Mouse (Mus musculus) embryonic facial prominence, embryonic 14.5 days (tissue): ENCODE data around the gene Tbc1d10b. TPM values are rescaled to one million over a fixed set of nuclear protein-coding genes. Genes with fewer than 3 reads are reported as not detected.

ENCODE experiments used
- ATAC-seq: fragments of 200-750 bp; cut with Nextera tagmentation; 2 replicates; pipeline ENCODE4 v1.8.0; 2017; ENCODE audit warnings: low read depth, moderate number of reproducible peaks, moderate TSS enrichment
- DNase-seq: peaks from one replicate; pipeline ENCODE4 v3.0.0-alpha.2; 2015; ENCODE audit warnings: low spot score
- H3K27ac ChIP-seq: fragments of 300-500 bp; sonication (generic); replicated peaks from 2 replicates; pipeline ENCODE4 v1.5.1; 2014; ENCODE audit warnings: low read depth, mild to moderate bottlenecking, low read length, moderate library complexity
- H3K27me3 ChIP-seq: fragments of 300-500 bp; sonication (generic); replicated peaks from 2 replicates; pipeline ENCODE4 v1.6.1; 2014; ENCODE audit warnings: low read length; ENCODE audit not compliant: control insufficient read depth, insufficient read depth
- H3K36me3 ChIP-seq: fragments of 300-500 bp; sonication (generic); 2 replicates; pipeline ENCODE4 v1.6.1; 2014; ENCODE audit warnings: low read length, mixed read lengths; ENCODE audit not compliant: control insufficient read depth, insufficient read depth
- H3K4me1 ChIP-seq: fragments of 300-500 bp; sonication (generic); 2 replicates; pipeline ENCODE4 v1.6.1; 2014; ENCODE audit warnings: antibody characterized with exemption, low read length; ENCODE audit not compliant: control insufficient read depth, insufficient read depth
- H3K4me2 ChIP-seq: fragments of 300-500 bp; sonication (generic); 2 replicates; pipeline ENCODE4 v1.6.1; 2014; ENCODE audit warnings: low read depth, mild to moderate bottlenecking, low read length, moderate library complexity, mixed read lengths
- H3K4me3 ChIP-seq: fragments of 300-500 bp; sonication (generic); 2 replicates; pipeline ENCODE4 v1.5.1; 2014; ENCODE audit warnings: low read depth, mild to moderate bottlenecking, low read length
- H3K9ac ChIP-seq: fragments of 300-500 bp; sonication (generic); 2 replicates; pipeline ENCODE4 v1.6.1; 2014; ENCODE audit warnings: low read depth, mild to moderate bottlenecking, low read length, moderate library complexity, mixed read lengths
- H3K9me3 ChIP-seq: fragments of 300-500 bp; sonication (generic); 2 replicates; pipeline ENCODE4 v1.6.1; 2016; ENCODE audit warnings: low read length; ENCODE audit not compliant: control insufficient read depth
- WGBS: fragments of 180-500 bp; shearing (Covaris S2); extraction: QIAGEN DNeasy Blood & Tissue Kit; methylation state at CpG from one replicate; pipeline ENCODE4 v1.1.7; 2014; 5-methylcytosine and 5-hydroxymethylcytosine counted together
- polyA plus RNA-seq: library from polyadenylated mRNA; unstranded; fragments of >200 nt; fragmentation: Nextera tagmentation; extraction: Ambion mirVana; gene quantifications from 2 replicates; pipeline ENCODE4 v1.2.1, GENCODE M21; 2014

Gene Tbc1d10b
- polyA plus RNA-seq, 1 experiment from 2014 or later, result 25.0 TPM

DNA sequence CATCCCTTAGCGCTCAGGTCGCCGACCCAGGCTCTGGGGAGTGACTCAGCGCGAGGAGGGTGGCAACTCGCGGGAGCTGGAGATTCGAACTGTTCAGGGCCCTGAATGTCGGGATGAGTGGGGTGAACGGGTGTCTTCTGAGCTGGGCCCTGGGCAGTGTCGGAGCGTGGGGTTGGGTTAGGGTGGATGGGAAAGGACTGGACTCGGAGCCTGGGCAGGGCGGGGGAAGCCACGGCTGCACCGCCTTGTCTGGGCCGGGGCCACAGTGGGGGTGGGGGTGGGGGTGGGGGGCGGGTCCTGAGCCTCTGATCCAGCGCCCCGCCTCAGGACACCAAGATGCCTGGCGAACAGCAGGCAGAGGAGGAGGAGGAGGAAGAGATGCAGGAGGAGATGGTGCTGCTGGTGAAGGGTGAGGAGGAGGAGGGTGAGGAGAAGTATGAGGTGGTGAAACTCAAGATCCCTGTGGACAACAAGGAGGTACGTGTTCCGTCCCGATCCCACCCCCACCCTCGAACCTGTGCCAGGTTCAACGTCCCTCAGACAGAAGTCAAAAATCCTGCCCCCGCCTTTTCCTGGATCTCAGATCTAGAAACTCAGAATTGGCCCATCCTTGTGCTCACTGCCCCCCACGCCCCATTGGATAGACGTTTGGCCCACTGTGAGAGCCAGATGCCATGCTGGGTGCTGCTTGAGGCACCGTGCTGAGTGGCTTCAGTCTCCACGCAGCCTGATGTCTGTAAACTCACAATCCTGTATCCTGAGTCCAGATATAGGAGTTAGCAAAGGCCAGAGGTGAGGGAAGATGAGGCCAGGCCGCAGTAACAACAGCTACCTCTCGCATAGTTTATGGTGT, 36.6 kb upstream of the Tbc1d10b start:
- WGBS, result 9% methylated on average over 23 of the region's 33 CpGs
- H3K4me1 ChIP-seq, result peaks cover 15% of the 10 kb centered on the region
- H3K9me3 ChIP-seq, result no peaks in the 10 kb centered on the region
- peak overlapping the region; percentile 92 for H3K27ac ChIP-seq
- DNase-seq (peak; percentile 64), ATAC-seq (peak; percentile 83)
- peak overlapping the region; percentile 96 for H3K9ac ChIP-seq
- H3K4me2 ChIP-seq, result peak overlapping the region; percentile 79
- peak overlapping the region; percentile 93 for H3K4me3 ChIP-seq
- no peaks in the 10 kb centered on the region for H3K27me3 ChIP-seq
- peaks cover 36% of the 10 kb centered on the region for H3K36me3 ChIP-seq

DNA sequence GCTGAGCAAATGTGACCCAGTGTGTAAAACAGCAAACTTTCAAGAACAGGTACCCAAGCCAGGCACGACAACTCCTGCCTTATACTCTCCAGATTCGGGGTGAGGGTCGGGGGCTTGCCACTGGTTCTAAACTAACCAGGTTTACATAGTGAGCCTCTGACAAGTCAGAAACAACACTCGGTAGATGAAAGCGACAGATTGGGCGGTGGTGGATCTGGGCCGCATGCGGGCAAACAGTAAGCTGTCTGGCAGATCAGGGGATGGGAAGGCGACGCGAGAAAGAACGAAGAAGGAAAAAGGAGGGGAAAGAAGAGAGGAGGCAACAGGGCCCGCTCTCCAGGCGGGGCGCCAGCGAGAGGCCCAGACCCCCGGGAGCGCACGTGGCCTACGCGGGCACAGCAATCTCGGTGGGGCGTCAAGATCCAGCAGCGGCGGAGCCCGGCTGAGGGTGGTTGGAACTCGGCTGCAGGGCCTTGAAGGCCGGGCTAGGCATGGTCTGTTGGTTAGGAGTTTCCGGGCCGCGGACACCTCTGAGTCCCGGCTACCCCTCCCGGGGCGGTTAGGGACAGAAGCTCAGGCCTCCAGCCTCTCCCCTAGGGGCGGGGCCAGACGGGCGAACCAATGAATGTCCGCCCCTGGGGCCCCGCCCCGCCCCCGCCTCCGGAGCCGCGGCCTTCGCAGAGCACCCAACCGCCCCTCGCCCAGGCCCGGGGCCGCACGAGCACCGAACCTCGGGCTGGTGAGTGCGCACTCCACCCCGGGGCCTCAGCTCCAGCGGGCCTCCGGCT, 35.8 kb upstream of the Tbc1d10b start, which contains the start of gene Zfp771:
Gene Zfp771 (plus strand): TSS at position 405 of the 788 bp plus-strand sequence.
- ATAC-seq (peak; percentile 96), DNase-seq (peak; percentile 98)
- peak within 1 kb of the TSS; percentile 93 for H3K4me3 ChIP-seq
- H3K4me2 ChIP-seq, result peak within 1 kb of the TSS; percentile 79
- H3K27ac ChIP-seq, result peak within 1 kb of the TSS; percentile 92
- no peaks in the 10 kb centered on the region for H3K9me3 ChIP-seq
- H3K9ac ChIP-seq, result peak within 1 kb of the TSS; percentile 96
- WGBS, result 1% methylated on average over 33 of the region's 56 CpGs
- no peaks in the 10 kb centered on the region for H3K27me3 ChIP-seq
- peaks cover 15% of the 10 kb centered on the region for H3K4me1 ChIP-seq
- peaks cover 29% of the 10 kb centered on the region for H3K36me3 ChIP-seq

DNA sequence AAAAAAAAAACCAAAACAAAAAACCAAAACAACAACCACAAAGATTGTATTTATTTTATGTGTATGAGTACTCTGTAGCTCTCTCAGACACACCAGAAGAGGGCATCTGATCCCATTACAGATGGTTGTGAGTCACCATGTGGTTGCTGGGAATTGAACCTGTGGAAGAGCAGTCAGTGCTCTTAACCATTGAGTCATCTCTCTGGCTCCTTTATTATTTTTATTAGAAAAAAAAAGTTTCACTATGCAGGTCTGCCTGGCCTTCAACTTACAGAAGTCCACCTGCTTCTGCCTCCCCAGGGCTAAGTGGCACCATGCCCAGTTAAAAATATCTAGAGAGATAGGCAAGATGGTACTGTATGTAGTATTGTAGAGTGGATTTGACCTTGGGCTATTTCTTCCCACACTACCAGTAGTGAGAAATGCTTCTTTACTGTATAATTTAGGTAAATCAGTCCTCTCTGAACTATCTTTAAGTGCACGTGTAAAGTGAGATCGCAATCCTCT, 35.1 kb upstream of the Tbc1d10b start:
- H3K27me3 ChIP-seq, result no peaks in the 10 kb centered on the region
- peak overlapping the region; percentile 93 for H3K4me3 ChIP-seq
- peaks cover 32% of the 10 kb centered on the region for H3K36me3 ChIP-seq
- peak overlapping the region; percentile 96 for H3K9ac ChIP-seq
- H3K4me1 ChIP-seq, result peaks cover 15% of the 10 kb centered on the region
- peak overlapping the region; percentile 92 for H3K27ac ChIP-seq
- DNase-seq (no peak), ATAC-seq (no peak)
- peak overlapping the region; percentile 79 for H3K4me2 ChIP-seq
- 19% methylated on average over 2 of the region's 2 CpGs for WGBS
- no peaks in the 10 kb centered on the region for H3K9me3 ChIP-seq

DNA sequence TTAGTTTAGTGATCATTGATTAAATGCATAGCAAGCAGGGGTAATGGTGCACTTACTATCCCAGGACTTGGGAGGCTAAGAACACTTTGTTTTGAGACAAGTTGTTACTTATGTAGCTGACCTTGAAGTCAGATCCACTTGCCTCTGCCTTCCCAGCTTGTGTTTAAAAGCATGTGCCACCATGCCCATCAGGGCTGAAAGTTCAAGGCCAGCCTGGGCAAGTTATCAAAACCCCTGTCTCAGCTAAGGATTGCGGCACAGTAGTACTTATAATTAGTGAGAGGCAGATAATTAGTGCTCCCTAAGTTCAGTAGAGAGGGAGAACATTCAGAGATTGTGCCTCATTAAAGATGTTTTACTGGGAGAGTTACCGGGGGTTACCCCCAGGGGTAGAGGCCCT, 26.5 kb upstream of the Tbc1d10b start:
- Histone ChIP-seq H3K36me3 (peaks cover 55% of the 10 kb centered on the region), H3K27me3 (no peaks in the 10 kb centered on the region), H3K4me3 (no peak overlapping the region; the same call in 1 of the 2 replicates), H3K27ac (no peak overlapping the region), H3K4me2 (peak overlapping the region; percentile 77; the same call in 1 of the 2 replicates), H3K9me3 (no peaks in the 10 kb centered on the region), H3K9ac (no peak overlapping the region; the same call in 1 of the 2 replicates), H3K4me1 (peaks cover 21% of the 10 kb centered on the region)
- DNase-seq (no peak), ATAC-seq (no peak)
- 98% methylated on average over 2 of the region's 2 CpGs for WGBS

DNA sequence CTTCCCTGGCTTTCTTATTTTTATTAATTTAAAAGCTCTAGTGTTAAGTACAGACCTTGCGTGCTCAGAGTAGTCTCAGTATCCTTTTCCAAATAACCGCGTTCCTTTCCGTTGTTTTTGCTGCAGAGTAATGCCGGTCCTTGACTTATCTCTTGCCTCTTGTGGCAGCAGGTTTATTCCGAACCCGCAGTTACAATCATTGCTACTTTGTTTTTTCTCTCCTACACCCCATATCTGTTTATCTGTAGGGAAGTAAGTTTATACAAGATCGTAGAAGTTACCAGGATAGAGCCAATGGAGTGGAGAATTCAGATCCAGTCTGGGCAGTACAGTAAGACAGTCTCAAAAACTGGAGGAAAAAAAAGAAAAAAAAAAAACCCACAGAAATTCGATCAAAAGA, 25.5 kb upstream of the Tbc1d10b start:
- H3K9ac ChIP-seq, result peak overlapping the region; percentile 90
- no peaks in the 10 kb centered on the region for H3K9me3 ChIP-seq
- H3K4me3 ChIP-seq, result peak overlapping the region; percentile 93
- DNase-seq (no peak), ATAC-seq (no peak)
- 5% methylated on average over 9 of the region's 9 CpGs for WGBS
- no peaks in the 10 kb centered on the region for H3K27me3 ChIP-seq
- H3K36me3 ChIP-seq, result peaks cover 51% of the 10 kb centered on the region
- H3K27ac ChIP-seq, result peak overlapping the region; percentile 96
- peaks cover 21% of the 10 kb centered on the region for H3K4me1 ChIP-seq
- peak overlapping the region; percentile 77 for H3K4me2 ChIP-seq

DNA sequence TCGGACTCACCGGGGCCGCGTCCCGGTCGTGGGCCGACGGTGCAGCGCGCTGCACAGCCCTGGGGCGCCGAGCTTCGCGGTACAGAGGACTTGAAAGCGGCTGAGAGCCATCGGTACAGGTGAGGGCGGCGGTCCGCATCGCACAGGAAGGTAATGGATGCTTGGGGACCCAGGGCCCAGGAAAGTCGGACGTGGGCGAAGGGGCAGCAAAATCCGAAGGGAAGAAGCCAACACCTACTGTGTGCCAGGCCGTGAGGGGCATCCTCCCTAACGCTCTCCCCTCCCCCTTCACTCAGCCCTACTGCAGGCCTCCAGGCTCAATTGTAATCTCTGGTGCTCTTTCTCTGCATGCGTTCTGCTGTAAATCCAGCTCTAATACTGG, 25.1 kb upstream of the Tbc1d10b start:
- 0% methylated on average over 20 of the region's 27 CpGs for WGBS
- peak overlapping the region; percentile 96 for H3K27ac ChIP-seq
- ATAC-seq (peak; percentile 20; the same call in 1 of the 2 replicates), DNase-seq (peak; percentile 39)
- H3K36me3 ChIP-seq, result peaks cover 47% of the 10 kb centered on the region
- peak overlapping the region; percentile 90 for H3K9ac ChIP-seq
- no peaks in the 10 kb centered on the region for H3K9me3 ChIP-seq
- H3K4me3 ChIP-seq, result peak overlapping the region; percentile 93
- H3K4me1 ChIP-seq, result peaks cover 21% of the 10 kb centered on the region
- no peaks in the 10 kb centered on the region for H3K27me3 ChIP-seq
- H3K4me2 ChIP-seq, result peak overlapping the region; percentile 77

DNA sequence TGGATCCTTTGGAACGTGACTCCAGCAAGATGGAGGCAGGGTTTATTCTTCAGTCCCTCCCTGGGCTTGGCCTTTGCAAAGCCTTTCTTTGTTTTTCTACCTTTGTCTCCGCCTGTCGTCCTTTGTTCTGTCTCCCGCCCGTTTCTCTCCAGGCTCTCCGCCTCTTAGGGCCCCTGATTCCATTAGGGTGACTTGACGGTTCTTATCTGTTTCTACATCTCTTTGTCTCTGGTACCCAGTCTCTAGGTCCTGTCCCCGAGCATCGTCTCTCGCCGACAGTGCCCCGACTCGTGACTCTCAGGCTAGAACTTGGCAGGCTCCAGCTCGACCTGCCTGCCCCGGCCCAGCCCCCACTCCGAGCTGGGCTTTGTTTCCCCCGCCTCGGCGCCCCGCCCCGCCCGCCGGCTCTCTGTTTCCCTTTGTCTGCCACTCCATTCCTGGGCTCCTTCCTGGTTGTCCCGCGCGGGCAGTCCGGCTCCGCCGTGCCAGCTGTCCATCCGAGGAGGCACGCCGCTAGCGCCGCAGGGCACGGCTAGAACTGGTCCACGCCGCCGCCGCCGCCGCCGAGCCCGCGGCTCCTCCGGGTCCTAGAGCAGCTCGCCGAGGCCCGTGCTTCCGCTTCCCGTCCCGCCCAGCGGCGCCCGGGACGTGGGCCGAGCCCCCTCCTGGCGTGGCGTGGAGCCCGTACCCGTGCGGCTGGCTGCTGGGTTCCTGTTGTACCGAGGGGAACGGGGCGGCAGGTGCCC, 24.5 kb upstream of the Tbc1d10b start, which contains the start of the genes Zfp553 and Sept1:
Gene Zfp553 (plus strand): TSS at position 440 of the 746 bp plus-strand sequence.
Gene Sept1 (minus strand): TSS at position 509 of the 746 bp plus-strand sequence.
- Histone ChIP-seq H3K36me3 (peaks cover 41% of the 10 kb centered on the region), H3K9ac (peak within 1 kb of the TSS; percentile 90)

More for the DNA sequence above, 24.5 kb upstream of the Tbc1d10b start, which contains the start of the genes Zfp553 and Sept1:
- Histone ChIP-seq H3K27ac (peak within 1 kb of the TSS; percentile 96), H3K9me3 (no peaks in the 10 kb centered on the region), H3K4me2 (peak within 1 kb of the TSS; percentile 77), H3K27me3 (no peaks in the 10 kb centered on the region), H3K4me3 (peak within 1 kb of the TSS; percentile 93), H3K4me1 (peaks cover 21% of the 10 kb centered on the region)
- ATAC-seq, result peak; percentile 93
- peak; percentile 93 for DNase-seq
- WGBS, result under 1% methylated on average over 45 of the region's 64 CpGs
